Mouse (Mus musculus) heart, postnatal 14 days (tissue): Measurements from ENCODE around the gene Zfp988. TPM values are rescaled to one million over a fixed set of nuclear protein-coding genes. Genes with fewer than 3 reads are reported as not detected.
"Not testable (repeated sequence)": the region's sequence is repeated elsewhere in the genome, so short reads cannot be mapped to it uniquely, and the experiment has no call there.

Experiments used
- DNase-seq, 2 experiments: peaks; one replicate each; pipeline ENCODE4 v3.0.0; 2021 to 2022
- intact Hi-C: fragments of 180-260 bp; cut with DNase I; formaldehyde crosslinking; loops from one replicate; pipeline ENCODE4 v1.15.1; 2025
- total RNA-seq, 2 experiments: library from RNA; stranded (reverse); gene quantifications; 2 replicates each; pipeline ENCODE4 v1.2.3; 2021

The Zfp988 gene
- total RNA-seq, 2 experiments from 2014 or later = not detected

GRCm38 (mm10) chr4:147340876-147341275 is 35.4 kb downstream of the Zfp988 start:
- peak in 1 of 2 experiments; percentile 3 for DNase-seq
- intact Hi-C loops = not testable (repeated sequence)

DNA sequence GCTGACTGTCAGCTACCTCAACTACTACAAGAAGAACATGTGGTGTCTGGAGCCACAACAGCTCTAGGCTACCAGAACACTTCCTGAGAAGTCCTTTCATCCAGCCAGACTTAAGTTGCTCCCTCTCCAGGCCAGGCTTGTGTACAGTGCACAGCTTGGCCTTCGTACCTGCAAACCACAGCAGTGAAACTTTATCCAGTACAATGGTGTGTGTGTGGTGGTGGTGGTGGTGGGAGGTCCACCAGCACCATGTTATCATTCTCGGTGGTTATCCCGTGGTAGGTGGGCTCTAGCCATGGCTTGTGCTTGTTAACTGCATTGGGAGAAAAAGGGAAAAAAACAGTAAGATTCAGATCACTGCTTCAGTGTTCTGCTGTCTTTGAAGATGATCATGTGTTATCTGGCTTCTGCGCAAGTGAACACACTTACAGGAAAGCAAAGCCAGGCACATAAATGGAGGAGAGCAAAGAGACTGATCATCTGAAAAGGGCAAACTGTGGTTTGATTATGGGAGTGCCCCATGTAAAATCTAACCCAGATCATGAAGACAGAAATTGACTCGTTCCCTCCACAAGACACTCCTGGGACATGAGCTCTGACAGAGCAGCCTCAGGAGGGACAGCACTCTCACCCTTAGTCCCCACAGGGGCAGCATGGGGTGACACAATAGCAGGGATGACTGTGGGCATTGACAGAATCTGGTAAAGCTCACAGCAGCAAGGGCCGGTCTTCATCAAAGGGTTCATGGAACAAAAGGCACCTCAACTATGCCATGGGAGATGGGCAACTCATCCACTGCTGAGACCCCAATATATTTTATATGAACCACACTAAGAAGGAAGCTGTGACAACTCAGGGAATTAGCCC is 37.8 kb downstream of the Zfp988 start:
- peak in 1 of 2 experiments; percentile 17 for DNase-seq
- intact Hi-C loops = not testable (repeated sequence)

GRCm38 (mm10) chr4:147345061-147345554 is 39.6 kb downstream of the Zfp988 start:
- intact Hi-C loops = not testable (repeated sequence)
- peak in 1 of 2 experiments; percentile 1 for DNase-seq

DNA sequence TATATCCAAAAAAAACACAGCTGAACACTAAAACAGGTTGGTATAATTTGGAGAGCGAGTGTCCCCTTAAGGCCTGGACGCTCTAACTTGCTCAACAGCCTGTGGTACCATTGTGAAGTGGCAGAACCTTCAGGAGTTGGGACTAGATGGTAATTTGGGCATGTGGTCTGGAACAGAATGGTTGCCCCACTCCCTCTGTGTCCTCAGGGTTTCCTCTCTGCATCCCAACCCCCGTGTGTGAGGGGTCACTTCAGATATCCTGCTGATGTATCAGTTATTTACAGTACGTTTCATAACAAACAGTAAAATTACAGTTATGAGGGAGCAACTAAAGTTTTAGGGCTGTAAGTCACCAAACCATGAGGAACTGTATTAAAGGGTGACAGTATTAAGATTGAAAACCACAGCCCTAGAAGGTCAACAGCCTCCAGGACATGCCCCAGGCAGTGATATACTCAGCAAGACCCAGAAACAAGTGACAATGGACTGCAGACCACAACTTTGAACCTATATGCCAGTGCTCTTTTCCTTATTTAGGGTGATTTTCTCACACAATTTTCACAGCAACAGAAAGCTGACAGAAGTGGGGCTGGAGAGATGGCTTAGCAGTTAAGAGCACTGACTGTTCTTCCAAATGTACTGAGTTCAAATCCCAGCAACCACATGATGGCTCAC is 41.0 kb downstream of the Zfp988 start:
- DNase-seq = peak in 1 of 2 experiments; percentile 1
- intact Hi-C loops = not testable (repeated sequence)

DNA sequence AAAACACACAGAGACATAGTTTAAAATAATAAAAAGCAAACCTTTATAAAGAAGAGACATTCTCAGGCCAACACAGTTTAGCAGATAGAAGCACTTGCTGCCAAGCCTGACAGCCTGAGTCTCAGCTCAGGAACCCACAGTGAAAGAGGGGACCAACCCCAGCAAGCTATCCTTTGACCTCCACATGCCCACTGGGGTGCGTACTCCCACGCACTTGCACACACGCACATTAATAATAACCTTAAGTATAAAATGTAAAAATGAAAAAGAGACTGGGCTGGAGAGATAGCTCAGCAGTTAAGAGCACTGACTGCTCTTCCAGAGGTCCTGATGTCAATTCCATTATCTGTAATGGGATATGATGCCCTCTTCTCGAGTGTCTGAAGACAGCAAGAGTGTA is 41.8 kb downstream of the Zfp988 start:
- intact Hi-C loops, DNase-seq: not testable (repeated sequence)

- DNase-seq, intact Hi-C loops: not testable (repeated sequence)
These were observed 42.4 kb downstream of the Zfp988 start for GRCm38 (mm10) chr4:147347880-147348279.

- intact Hi-C loops, DNase-seq: not testable (repeated sequence)
These were observed 42.9 kb downstream of the Zfp988 start for GRCm38 (mm10) chr4:147348401-147348800.

DNA sequence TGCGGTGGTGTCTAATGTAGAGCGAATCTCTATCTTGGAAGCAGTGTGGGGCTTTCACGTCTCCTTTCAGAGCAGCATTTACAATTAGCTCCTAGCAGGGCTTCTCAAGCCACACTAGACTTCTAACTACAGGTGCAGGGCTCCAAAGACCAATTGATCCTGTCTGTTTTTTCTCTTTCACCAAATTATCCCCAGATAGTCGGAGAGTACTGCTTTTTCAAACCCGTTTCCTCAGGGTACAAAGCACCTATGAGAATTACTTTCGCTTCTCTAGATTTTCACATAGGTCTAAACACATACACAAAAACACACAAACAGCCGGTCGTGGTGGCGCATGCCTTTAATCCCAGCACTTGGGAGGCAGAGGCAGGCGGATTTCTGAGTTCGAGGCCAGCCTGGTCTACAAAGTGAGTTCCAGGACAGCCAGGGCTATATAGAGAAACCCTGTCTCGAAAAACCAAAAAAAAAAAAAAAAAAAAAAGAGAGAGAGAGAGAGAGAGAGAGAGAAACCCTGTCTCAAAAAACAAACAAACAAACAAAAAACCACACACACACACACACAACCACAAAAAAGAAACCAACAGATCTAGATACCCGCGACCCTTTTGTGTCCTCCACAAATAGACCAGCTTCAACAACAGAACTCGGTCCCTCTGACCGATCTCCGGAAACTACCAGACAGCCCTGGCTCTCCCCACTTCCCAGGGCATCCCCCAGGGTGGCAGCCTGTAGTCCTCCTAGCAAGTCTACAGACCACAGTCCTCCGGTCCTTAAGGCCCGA is 43.6 kb downstream of the Zfp988 start:
- DNase-seq, intact Hi-C loops: not testable (repeated sequence)

GRCm38 (mm10) chr4:147349687-147350415 is 44.4 kb downstream of the Zfp988 start:
- intact Hi-C loops = not testable (repeated sequence)
- peak in 1 of 2 experiments; percentile 7 for DNase-seq

DNA sequence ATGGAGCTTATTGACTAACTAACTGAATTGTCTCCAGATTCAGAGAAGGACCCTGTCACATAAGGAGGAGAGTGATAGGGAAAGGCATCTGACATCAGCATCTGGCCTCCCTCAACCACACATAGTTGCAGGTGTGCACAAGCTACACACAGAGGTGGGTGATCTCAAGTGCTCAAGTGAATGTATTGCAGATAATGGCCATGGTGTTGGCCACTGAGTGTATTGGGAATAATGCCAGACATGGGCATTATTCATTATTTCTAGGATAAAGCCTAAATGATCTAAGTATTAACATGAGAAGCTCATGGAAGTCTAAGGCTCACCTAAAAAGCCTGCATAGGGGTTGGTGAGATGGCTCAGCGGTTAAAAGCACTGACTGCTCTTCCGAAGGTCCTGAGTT is 45.1 kb downstream of the Zfp988 start:
- intact Hi-C loops = not testable (repeated sequence)
- DNase-seq = peak in 1 of 2 experiments; percentile 3

- DNase-seq = not testable (repeated sequence)
These were observed 46.0 kb downstream of the Zfp988 start for GRCm38 (mm10) chr4:147351376-147351980.

DNA sequence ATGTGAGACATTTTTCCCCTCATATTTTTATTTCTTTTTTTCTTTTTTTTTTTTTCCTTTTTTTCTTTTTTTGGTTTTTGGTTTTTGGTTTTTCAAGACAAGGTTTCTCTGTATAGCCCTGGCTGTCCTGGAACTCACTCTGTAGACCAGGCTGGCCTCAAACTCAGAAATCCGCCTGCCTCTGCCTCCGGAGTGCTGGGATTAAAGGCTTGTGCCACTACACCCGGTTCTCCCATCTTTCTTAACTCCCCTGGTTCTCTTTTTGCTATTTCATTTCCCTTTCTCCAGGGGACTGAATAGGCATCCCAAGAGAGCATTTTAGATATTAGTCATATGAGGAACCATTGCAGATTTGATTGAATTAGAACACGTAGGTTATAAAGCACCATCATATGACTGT is 48.2 kb downstream of the Zfp988 start:
- intact Hi-C loops, DNase-seq: not testable (repeated sequence)

More at GRCm38 (mm10) chr4:147351376-147351980, 46.0 kb downstream of the Zfp988 start:
- intact Hi-C loops = not testable (repeated sequence)

DNA sequence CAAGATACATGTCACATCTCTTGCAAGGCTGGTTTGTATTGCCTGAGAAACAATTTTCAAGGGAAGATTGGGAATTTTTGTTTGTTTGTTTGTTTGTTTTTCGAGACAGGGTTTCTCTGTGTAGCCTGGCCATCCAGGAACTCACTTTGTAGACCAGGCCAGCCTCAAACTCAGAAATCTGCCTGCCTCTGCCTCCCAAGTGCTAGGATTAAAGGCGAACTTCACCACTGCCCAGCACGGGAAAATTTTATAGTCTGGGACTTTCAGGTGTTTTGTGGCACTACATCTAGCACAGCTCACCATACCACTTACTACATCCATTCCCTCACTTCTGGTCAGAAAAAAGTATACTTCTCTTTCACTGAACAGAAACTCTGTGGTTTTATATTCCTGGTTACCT is 50.6 kb downstream of the Zfp988 start:
- intact Hi-C loops, DNase-seq: not testable (repeated sequence)

GRCm38 (mm10) chr4:147357195-147357594 is 51.7 kb downstream of the Zfp988 start:
- intact Hi-C loops = not testable (repeated sequence)

GRCm38 (mm10) chr4:147361003-147361402 is 55.5 kb downstream of the Zfp988 start, which contains the start of gene Zfp978:
Zfp978 (plus strand) TSS chr4:147361303.
- intact Hi-C loops, DNase-seq: not testable (repeated sequence)

More at GRCm38 (mm10) chr4:147357195-147357594, 51.7 kb downstream of the Zfp988 start:
- DNase-seq = not testable (repeated sequence)

DNA sequence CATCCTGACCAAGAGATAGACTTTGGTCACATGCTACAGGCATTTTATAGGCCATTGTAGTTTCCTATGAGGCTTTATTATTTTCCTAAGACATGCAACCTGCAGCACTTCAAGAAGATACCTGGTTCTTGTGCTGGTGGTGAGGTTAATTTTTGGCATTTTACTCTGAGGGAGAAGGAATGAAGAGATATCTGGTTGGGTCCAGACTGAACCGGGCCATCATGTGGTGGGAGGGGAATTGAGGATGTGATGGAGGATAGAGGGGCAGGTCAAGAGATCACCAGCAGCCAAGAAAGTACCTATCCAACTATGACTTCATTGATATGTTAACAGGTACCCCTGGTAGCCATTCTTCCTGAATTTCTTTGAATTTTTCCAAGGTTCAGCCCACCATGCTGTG is 56.4 kb downstream of the Zfp988 start:
- intact Hi-C loops, DNase-seq: not testable (repeated sequence)

- DNase-seq, intact Hi-C loops: not testable (repeated sequence)
These were observed 64.1 kb downstream of the Zfp988 start for GRCm38 (mm10) chr4:147369564-147369963.

GRCm38 (mm10) chr4:147383199-147383598 is 77.7 kb downstream of the Zfp988 start:
- DNase-seq, intact Hi-C loops: not testable (repeated sequence)
